Mouse (Mus musculus): Measurements from ENCODE around the gene Prss29. TPM values are rescaled to one million over a fixed set of nuclear protein-coding genes. Genes with fewer than 3 reads are reported as not detected.
A peak's percentile ranks its signal among the peaks of the same experiment; 100 is the strongest.

Gene Prss29
- polyA plus RNA-seq, 1 experiment from 2014 or later = not detected

DNA sequence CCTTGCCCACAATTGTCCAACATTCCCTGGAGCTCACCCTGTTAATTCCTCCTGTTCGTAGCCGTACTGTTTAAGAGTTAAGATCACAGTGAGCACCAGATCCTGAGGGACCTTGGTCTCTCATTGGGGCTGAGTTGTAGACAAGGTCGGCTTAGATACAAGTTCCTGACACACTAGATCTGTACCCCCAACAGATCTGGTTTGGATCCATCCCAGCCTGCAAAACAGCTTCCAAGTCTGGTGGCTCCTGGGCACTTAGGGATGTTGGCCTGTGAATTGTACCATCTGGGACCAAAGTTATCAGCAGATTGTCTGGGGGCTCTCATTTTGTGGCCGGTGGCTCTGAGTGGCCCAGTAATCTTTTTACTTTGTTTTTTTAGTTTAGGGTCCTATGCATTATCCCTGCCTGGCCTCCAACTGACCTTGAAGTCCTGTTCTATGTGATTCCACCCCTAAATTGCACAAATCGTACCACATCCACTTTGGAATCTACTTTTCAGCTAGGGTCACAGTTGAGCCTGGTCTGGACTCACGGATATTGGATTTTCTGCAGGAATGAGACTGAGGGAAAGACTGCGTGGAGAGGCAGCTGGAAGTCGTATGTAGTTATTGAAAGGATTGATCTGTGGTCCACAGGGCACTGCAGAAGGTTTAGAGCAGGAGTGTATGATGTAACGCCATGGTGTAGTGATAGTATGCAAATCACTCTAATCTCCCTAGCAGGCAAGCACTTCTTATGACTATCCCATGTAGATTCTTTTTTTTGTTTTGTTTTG, 43.7 kb upstream of the Prss29 start, which contains the start of gene Ube2i:
Ube2i (minus strand) TSS at position 52 of the 776 bp plus-strand sequence.
- ATAC-seq (no peak), DNase-seq (no peak)
- Histone ChIP-seq H3K4me2 (ENCODE audit: low read depth, low read length) (peak within 1 kb of the TSS; percentile 87), H3K27me3 (ENCODE audit: insufficient read depth, low read length) (no peaks in the 10 kb centered on the region), H3K27ac (ENCODE audit: low read depth) (peak within 1 kb of the TSS; percentile 99), H3K4me3 (ENCODE audit: low read depth, low read length) (peak within 1 kb of the TSS; percentile 83), H3K9me3 (ENCODE audit: low read length) (no peaks in the 10 kb centered on the region), H3K36me3 (replicated peaks; ENCODE audit: insufficient read depth, low read length) (no peaks in the 10 kb centered on the region), H3K9ac (replicated peaks) (peak within 1 kb of the TSS; percentile 97), H3K4me1 (ENCODE audit: insufficient read depth) (peaks cover 28% of the 10 kb centered on the region)
- TF ChIP-seq CTCF (IDR thresholded peaks at IDR 0.05; ENCODE audit: low read depth) (no peak), EP300 (IDR thresholded peaks at IDR 0.05; ENCODE audit: low read depth) (no peak)
- 63% methylated on average over 9 of the region's 9 CpGs for WGBS (ENCODE audit: insufficient replicate concordance)

DNA sequence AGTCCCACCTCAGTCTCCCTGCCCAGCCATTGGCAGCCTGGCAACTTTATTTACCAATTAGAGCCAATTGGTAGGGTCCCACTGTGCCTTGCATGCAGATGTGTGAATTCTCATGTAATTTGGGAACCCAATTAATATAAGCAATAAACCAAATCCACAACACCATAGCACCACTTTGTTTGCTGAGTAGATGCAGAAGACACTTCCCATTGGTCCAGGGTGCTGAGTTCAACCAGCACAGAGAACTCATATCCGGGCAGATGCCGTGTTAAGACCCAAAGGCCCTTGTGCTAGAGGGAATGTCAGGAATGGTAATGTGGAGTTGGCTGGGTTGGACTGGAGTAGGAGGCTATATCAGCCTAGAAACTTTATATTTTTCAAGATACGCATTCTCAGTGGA, 42.6 kb upstream of the Prss29 start:
- H3K36me3 ChIP-seq (replicated peaks; ENCODE audit: insufficient read depth, low read length) = no peaks in the 10 kb centered on the region
- no peak overlapping the region for H3K4me3 ChIP-seq (ENCODE audit: low read depth, low read length)
- no peaks in the 10 kb centered on the region for H3K9me3 ChIP-seq (ENCODE audit: low read length)
- ATAC-seq = no peak
- TF ChIP-seq CTCF (IDR thresholded peaks at IDR 0.05; ENCODE audit: low read depth) = no peak
- TF ChIP-seq EP300 (IDR thresholded peaks at IDR 0.05; ENCODE audit: low read depth) = no peak
- H3K27me3 ChIP-seq (ENCODE audit: insufficient read depth, low read length) = no peaks in the 10 kb centered on the region
- peaks cover 22% of the 10 kb centered on the region for H3K4me1 ChIP-seq (ENCODE audit: insufficient read depth)
- no peak overlapping the region for H3K4me2 ChIP-seq (ENCODE audit: low read depth, low read length)
- WGBS (ENCODE audit: insufficient replicate concordance) = 84% methylated on average over 3 of the region's 3 CpGs
- no peak overlapping the region for H3K27ac ChIP-seq (ENCODE audit: low read depth)
- no peak for DNase-seq
- H3K9ac ChIP-seq (replicated peaks) = no peak overlapping the region

GRCm38 (mm10) chr17:25282133-25282532, 36.3 kb upstream of the Prss29 start:
- H3K36me3 ChIP-seq (replicated peaks; ENCODE audit: insufficient read depth, low read length) = no peaks in the 10 kb centered on the region
- no peak overlapping the region for H3K9ac ChIP-seq (replicated peaks)
- H3K27me3 ChIP-seq (ENCODE audit: insufficient read depth, low read length) = no peaks in the 10 kb centered on the region
- WGBS (ENCODE audit: insufficient replicate concordance) = 30% methylated on average over 11 of the region's 11 CpGs
- no peaks in the 10 kb centered on the region for H3K4me1 ChIP-seq (ENCODE audit: insufficient read depth)
- peak; percentile 72 for DNase-seq
- 0 out of 2 replicates have a peak overlapping the region, but pooled peaks have one; percentile 39 for H3K27ac ChIP-seq (ENCODE audit: low read depth)
- H3K4me2 ChIP-seq (ENCODE audit: low read depth, low read length) = peak overlapping the region; percentile 11
- peak; percentile 99 for ATAC-seq
- TF ChIP-seq EP300 (IDR thresholded peaks at IDR 0.05; ENCODE audit: low read depth) = peak; percentile 49; the same call in 1 of the 2 replicates
- no peak for TF ChIP-seq CTCF (IDR thresholded peaks at IDR 0.05; ENCODE audit: low read depth)
- no peak overlapping the region for H3K4me3 ChIP-seq (ENCODE audit: low read depth, low read length)
- no peaks in the 10 kb centered on the region for H3K9me3 ChIP-seq (ENCODE audit: low read length)

- no peak for ATAC-seq
- Histone ChIP-seq H3K4me3 (ENCODE audit: low read depth, low read length) (no peak overlapping the region), H3K27ac (ENCODE audit: low read depth) (no peak overlapping the region), H3K27me3 (ENCODE audit: insufficient read depth, low read length) (no peaks in the 10 kb centered on the region), H3K36me3 (replicated peaks; ENCODE audit: insufficient read depth, low read length) (no peaks in the 10 kb centered on the region), H3K4me2 (ENCODE audit: low read depth, low read length) (no peak overlapping the region), H3K4me1 (ENCODE audit: insufficient read depth) (no peaks in the 10 kb centered on the region), H3K9ac (replicated peaks) (no peak overlapping the region), H3K9me3 (ENCODE audit: low read length) (no peaks in the 10 kb centered on the region)
- TF ChIP-seq CTCF (IDR thresholded peaks at IDR 0.05; ENCODE audit: low read depth) = peak; percentile 98
- TF ChIP-seq EP300 (IDR thresholded peaks at IDR 0.05; ENCODE audit: low read depth) = no peak
- peak; percentile 77 for DNase-seq
- WGBS (ENCODE audit: insufficient replicate concordance) = 21% methylated on average over 3 of the region's 3 CpGs
Measured at GRCm38 (mm10) chr17:25285033-25285432, 33.4 kb upstream of the Prss29 start.

- ATAC-seq (no peak), DNase-seq (peak; percentile 53)
- Histone ChIP-seq H3K4me2 (ENCODE audit: low read depth, low read length) (no peak overlapping the region), H3K9ac (replicated peaks) (no peak overlapping the region), H3K36me3 (replicated peaks; ENCODE audit: insufficient read depth, low read length) (no peaks in the 10 kb centered on the region), H3K9me3 (ENCODE audit: low read length) (no peaks in the 10 kb centered on the region), H3K27me3 (ENCODE audit: insufficient read depth, low read length) (no peaks in the 10 kb centered on the region), H3K27ac (ENCODE audit: low read depth) (no peak overlapping the region), H3K4me3 (ENCODE audit: low read depth, low read length) (no peak overlapping the region), H3K4me1 (ENCODE audit: insufficient read depth) (no peaks in the 10 kb centered on the region)
- TF ChIP-seq CTCF (IDR thresholded peaks at IDR 0.05; ENCODE audit: low read depth) = peak; percentile 74
- TF ChIP-seq EP300 (IDR thresholded peaks at IDR 0.05; ENCODE audit: low read depth) = no peak
- 19% methylated on average over 4 of the region's 4 CpGs for WGBS (ENCODE audit: insufficient replicate concordance)
Measured at GRCm38 (mm10) chr17:25288842-25289241, 29.6 kb upstream of the Prss29 start.

DNA sequence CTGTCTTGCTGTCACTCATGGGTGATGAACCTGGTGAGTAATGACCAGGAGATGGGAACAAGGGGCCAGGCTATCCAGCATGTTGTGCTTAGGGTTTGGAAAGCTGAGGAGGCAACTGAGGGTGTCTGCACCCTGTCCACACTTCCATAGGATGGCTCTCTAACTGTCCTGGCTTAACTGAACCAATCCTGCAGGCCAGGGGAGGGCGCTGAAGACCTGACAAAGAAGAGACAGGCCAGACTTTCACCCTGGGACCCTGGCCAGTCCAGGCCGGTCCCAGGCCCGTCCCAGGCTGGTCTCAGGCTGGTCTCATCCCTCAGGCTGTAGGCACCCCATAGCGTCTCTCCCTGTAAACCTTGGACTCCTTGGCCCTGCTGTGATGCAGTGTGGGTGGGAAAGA, 28.0 kb upstream of the Prss29 start:
- Histone ChIP-seq H3K36me3 (replicated peaks; ENCODE audit: insufficient read depth, low read length) (no peaks in the 10 kb centered on the region), H3K4me3 (ENCODE audit: low read depth, low read length) (no peak overlapping the region), H3K27me3 (ENCODE audit: insufficient read depth, low read length) (no peaks in the 10 kb centered on the region), H3K27ac (ENCODE audit: low read depth) (no peak overlapping the region), H3K4me2 (ENCODE audit: low read depth, low read length) (no peak overlapping the region), H3K4me1 (ENCODE audit: insufficient read depth) (no peaks in the 10 kb centered on the region), H3K9me3 (ENCODE audit: low read length) (no peaks in the 10 kb centered on the region), H3K9ac (replicated peaks) (no peak overlapping the region)
- ATAC-seq = no peak
- WGBS (ENCODE audit: insufficient replicate concordance) = 25% methylated on average over 4 of the region's 4 CpGs
- no peak for DNase-seq
- TF ChIP-seq EP300 (IDR thresholded peaks at IDR 0.05; ENCODE audit: low read depth) (no peak), CTCF (IDR thresholded peaks at IDR 0.05; ENCODE audit: low read depth) (peak; percentile 32)

All from liver, postnatal 0 days (tissue).